Mouse (Mus musculus) small intestine, adult 2 months (tissue): Measurements from ENCODE around the gene Gxylt1.

Source experiments
- CTCF ChIP-seq: fragments of 200-500 bp; IDR thresholded peaks from 2 replicates; pipeline ENCODE4 v1.5.1; 2012; ENCODE audit warnings: low read depth, mild to moderate bottlenecking, control low read depth, inconsistent platforms, low read length, moderate library complexity, mixed read lengths; ENCODE audit not compliant: insufficient replicate concordance, insufficient read length; ENCODE audit errors: extremely low read depth
- POLR2A ChIP-seq: fragments of 200-500 bp; IDR thresholded peaks from 2 replicates; pipeline ENCODE4 v1.6.1; 2012; ENCODE audit warnings: low read depth, mild to moderate bottlenecking, control low read depth, inconsistent platforms, low read length, moderate library complexity

- TF ChIP-seq CTCF (no peak), POLR2A (no peak)
Observed at GRCm38 (mm10) chr15:93269572-93269971, 5.4 kb downstream of the Gxylt1 start.
